Mouse (Mus musculus): ENCODE measurements at regions not wholly inside any gene's neighbourhood (a gene's known extent, or its start where the extent isn't known, plus 50 kb on each side); places are given as distances from the start of the nearest gene placed in this dataset.
"Not testable (repeated sequence)": the region's sequence is repeated elsewhere in the genome, so short reads cannot be mapped to it uniquely, and the experiment has no call there.

DNA sequence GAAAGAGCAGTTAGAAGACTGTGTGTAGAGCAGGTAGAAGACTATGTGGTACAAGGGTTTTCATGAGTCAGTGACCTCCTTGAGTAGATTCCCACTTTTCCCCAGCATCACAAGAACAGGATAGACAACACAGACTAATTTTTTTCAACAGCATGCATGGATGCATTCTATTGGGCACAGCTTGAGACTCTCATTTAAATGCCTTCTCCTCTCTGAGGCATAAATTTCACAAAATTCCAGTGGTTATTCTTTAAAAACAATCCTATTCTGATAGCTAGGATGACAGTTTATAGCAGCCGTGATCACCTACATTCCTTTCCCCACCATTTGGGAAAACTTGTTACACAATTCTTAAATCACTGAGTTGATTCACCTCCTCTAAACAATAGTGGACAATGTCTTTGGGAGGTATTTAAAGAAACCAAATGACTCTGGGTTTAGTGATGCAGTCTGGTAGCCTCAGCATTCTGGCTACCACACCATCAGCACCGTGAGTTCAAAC lies 418.7 kb downstream of the Hs3st1 start:
- no peak for DNase-seq (ENCODE audit: low read depth, low spot score)

DNA sequence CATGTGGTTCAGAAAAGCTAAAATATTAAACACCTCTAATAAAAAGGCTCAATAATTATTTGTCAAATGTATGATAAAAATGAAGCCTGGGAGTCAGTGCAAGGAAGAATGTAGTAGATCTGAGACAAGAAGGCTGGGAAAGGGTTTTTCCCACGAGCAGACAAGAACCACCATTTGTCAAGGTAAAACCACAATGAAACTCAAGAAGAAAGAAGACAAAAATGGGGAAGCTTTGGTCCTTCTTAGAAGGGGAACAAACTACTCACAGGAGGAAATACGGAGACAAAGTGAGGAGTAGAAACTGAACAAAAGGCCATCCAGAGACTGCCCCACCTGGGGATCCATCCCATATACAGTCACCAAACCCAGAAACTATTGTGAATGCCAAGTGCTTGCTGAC lies 420.0 kb downstream of the Hs3st1 start:
- DNase-seq (ENCODE audit: low read depth, low spot score): no peak

DNA sequence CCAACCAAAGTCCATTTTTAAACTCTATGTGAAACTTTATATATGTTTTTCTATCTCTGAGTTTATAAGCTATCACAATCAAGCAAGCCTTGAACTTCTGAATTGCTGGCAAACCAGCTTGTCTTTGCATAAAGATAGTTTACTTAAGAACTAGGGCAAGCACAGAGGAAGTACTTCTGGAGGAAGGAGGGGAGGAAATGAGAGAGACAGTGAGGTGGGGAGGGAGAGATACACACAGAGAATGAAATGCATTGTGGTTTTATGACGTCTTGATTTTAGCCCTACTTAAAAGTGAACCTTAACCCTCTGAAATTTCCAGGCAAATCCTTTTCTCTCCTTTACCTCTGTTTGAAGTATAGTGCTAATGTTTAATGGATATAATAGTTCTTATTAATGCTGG lies 421.0 kb downstream of the Hs3st1 start:
- DNase-seq (ENCODE audit: low read depth, low spot score): no peak

DNA sequence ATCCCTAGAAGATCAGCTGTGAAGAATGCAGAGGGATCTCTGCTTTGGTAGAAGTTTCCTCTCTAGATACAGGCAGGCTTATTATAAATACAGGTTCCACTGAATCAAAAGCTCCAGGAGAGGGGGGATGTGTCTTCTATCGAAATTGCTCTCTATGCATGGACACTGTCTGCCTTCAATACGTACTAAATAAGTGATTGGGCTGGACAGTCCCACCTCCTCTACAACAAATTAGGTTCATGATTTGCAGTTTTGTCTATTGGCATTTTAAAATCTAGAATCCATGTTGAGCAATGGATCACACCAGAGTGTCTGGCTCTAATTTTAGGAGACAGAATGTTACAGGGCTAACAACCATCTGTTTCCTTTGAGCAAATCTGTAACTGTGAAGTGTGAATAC lies 429.9 kb downstream of the Hs3st1 start:
- peak; percentile 93 for DNase-seq (ENCODE audit: low read depth, low spot score)

DNA sequence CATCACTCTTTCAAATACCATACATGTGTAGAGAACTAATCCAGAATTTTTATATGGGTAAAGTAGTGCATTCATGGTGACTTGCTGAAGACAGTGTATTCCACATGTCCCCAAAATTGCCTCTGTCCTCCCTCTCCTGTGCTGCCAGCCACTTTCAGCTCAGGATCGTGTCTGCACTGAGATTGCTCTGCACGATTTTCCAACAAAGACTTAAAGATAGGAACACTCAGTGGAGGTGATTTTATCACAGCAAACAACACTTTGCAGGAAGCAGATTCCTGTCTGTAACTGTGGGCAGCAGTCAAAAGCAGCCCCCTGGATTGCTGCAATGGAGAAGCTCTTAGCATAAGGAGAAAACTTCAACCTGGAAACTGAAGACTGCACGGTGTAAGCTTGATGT lies 438.8 kb downstream of the Hs3st1 start:
- DNase-seq (ENCODE audit: low read depth, low spot score): peak; percentile 68

DNA sequence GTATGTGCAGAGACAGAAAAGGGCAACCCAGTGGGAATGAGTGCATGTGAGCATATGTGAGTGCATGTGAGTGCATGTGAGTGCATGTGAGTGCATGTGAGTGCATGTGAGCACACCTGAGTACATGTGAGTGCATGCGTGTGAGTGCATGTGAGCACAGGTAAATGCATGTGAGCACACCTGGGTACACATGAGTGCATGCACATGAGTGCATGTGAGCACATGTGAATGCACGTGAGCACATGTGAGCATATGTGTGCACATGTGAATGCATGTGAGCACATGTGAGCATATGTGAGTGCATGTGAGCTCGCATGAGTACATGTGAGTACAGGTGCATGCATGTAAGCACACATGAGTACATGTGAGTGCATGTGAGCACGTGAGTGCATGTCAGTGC lies 434.6 kb upstream of the Clnk start:
- no peak for DNase-seq (ENCODE audit: low read depth, low spot score)

DNA sequence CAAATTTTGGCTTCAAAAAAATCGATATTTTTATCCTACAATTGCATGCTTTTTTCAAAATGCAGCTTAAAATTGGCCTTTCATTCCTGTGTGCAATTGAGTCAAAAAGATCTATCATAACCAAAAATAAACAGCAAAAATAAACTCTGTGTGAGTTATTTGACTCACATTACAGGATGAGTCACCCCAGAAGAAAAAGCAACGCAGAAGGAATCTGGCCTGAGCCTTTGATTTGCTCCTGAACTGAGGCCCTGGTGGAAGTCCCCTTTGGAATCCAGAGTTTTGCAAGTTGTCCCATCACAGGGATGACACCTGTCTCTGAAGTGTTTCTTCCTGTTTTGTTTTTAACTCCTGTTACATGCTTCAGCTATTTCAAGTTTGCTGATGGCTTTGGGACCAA lies 429.2 kb upstream of the Clnk start:
- peak; percentile 63 for DNase-seq (ENCODE audit: low read depth, low spot score)

DNA sequence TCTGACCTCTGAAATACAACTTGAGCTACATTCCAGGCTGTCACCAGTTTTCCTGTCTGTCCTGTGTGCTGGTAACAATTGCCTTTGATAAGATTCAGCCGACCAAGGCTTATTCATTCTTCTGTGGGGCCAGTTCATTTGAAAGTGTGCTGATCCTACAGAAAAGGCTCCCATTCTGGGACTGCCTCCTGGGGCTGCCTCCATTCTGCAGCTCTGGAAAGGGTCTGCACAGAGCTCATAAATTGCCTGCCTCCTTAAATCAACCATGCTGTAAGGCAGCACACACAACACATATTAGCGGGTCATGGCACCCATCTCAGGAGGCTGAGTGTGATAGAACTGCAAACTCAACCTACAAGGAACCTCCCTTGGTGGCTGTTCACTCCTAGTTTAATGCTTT lies 416.2 kb upstream of the Clnk start:
- DNase-seq (ENCODE audit: low read depth, low spot score): no peak

DNA sequence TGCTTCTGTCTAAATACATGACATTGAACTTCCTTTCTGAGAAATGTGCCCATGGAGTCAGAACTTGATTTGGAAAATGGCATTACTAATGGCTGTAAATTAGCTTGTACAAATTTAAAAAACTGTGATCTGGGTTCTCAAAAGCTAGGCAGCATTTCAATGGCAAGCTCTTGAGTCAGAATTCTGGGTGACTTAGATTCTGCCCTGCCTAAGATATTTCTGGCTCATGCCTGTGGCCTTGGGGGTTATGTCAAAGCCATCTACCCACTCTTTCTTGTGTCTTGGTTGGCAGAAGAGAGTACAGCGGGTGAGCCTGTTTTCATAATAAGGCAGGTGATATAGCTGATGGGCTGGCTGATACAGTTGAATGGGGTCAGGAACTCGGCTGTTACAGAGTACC lies 404.4 kb upstream of the Clnk start:
- no peak for DNase-seq (ENCODE audit: low read depth, low spot score)

DNA sequence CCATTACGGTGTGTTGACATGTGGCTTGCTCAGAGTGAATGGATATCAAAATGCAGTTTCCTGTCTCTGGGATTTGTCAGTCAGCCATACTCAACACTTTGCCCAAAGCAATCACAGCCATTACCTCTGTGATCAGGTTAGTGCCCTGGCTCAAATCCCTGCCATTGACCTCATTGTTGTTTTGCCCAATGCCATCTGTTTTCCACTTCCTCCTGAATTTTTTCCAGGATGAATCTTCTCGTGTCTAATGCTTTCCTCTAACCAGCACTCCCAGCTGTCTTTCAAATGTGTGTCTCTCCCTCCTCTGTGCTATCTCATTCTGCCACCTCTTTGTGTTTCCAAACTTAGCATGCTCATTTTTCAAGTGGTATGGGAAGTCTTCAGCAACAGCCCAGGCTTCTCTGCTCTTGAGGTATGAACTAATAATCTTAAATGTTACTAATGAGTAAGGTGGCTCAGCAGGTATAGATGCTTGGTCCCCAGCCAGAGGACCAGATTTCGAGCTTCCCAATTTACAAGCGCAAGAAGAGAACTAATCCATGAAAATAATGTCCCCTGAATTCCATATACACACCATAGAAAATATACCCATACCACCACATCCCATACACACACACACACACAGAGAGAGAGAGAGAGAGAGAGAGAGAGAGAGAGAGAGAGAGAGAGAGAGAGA lies 397.2 kb upstream of the Clnk start:
- peak; percentile 97 for DNase-seq (ENCODE audit: low read depth, low spot score)

DNA sequence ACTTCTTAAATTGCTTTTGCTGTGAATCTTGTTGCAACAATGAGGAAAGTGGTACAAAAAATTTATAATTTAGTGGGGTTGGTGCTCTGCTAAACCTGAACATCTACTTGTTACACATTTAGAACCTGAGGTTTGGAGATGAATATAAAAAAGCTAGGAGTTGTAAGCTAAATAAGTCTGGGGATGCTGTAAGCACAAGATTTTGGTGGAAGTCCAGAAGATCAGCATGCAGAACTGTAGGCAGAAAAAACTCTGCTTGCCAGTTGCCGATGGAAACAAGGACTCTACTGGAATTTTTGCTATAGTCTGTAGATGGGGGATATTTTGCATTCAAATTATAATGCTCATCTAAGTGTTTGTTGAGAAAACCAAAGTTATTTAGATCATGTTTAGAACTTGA lies 390.5 kb upstream of the Clnk start:
- peak; percentile 70 for DNase-seq (ENCODE audit: low read depth, low spot score)

DNA sequence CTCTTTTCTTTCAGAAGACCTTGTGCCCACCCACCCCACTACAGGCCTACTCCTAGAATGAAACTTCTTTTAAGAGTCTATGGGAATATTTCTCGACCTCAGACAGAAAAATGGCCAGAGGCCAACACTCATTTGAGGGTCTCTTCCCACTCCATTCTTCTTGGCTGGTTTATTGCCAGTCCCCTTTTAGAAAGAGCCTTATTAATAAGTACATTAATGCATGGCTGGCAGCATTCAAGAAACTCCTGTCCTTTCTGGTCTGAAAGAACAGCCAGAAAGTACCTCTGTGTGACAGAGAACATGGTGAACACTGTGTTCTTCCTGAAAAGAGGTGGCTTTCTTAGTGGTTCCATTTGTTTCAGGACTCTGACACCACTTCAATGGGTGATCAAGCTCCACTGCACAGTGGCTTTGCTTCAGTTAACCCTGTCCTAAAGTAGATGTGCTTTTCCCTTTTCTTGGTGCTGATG lies 384.1 kb upstream of the Clnk start:
- no peak for DNase-seq (ENCODE audit: low read depth, low spot score)

DNA sequence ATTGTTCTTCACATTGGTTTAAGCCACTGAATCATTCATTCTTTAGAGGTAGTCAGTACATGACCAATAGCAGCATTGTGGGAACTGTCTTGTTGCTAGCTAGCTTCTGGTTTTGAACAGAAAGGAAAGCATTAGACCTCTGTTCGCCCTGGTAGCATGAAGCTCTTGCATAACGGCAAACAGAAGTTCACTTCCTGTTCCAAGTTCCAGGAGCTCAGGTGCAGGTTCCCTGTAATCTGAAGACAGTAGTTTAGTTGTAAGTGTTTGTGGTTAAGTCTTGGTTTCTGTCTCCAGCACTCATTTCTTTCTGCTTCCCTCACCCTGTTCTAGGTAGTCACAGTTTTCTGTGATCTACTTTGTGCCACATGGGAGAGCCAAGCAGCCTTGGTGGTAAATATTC lies 381.1 kb upstream of the Clnk start:
- DNase-seq (ENCODE audit: low read depth, low spot score): no peak

DNA sequence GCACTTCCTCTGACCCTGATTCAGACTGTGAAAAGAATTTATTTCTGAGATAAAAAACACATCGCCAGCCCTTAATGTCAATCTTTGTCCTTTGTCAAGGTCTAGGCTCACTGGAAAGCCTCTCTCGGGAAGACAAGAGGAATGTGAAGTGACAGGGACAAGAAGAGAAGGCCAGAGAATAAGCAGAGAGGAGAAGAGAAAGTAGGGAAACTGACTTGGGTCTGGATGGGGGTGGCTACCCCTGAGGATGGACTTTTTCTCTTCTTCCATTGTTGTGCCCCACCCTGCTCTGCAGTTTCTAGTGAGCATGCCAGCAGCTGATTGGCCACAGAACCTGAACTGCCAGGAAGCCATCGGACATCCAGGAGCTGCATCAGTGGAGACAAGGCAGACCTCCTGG lies 375.6 kb upstream of the Clnk start:
- no peak for DNase-seq (ENCODE audit: low read depth, low spot score)

DNA sequence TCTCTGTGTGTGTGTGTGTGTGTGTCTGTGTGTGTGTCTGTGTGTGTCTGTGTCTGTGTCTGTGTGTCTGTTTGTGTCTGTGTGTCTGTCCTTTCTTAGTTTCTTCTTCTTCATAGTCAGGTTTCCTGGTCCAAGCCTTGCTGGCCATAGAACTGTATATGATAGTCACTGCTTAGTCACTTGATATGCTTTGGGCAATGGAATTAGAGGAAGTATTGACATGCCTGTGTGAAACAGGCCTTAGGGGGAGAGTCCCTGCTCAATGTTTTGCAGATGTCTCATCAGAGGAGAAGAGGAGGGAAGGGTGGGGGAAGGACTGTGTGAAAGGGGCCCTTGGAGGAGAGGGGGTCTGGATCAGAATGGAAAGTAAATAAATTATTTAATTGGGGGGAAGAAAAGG lies 374.4 kb upstream of the Clnk start:
- no peak for DNase-seq (ENCODE audit: low read depth, low spot score)

DNA sequence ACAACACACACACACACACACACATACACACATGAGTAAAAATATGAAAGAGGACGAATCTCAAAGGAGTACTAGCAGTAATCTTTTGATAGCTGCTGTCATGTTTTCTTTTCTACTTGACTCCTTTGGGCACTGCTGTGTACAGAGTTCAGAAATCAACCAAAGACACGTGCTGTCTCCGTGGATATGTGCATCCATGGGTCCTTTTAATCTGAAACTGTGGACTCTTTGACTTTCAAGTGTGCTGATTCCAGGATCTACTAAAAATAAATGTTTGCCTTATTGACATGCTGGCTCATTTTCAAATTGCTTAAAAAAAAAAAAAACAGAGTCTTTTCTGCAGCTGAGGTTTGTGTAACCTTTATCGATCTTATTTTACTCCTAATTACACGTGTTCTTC lies 343.1 kb upstream of the Clnk start:
- no peak for DNase-seq (ENCODE audit: low read depth, low spot score)

DNA sequence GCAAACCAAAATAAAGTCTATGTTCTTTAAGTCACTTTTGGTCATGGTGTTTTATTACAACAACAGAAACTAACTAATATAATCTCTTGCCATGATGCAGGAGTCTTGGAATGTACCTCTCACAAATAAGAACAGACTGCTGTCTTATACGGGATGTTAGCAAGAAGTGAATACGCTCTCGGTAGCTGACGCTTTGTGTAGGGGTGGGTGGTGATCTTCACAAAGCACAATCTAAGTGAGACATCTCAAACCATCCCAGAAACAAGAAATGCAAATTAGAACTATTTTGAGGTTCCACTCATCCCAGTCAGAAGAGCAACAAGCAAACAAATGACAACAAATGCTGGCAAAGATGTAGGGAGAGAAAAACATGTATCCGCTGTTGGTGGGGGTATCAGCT lies 339.7 kb upstream of the Clnk start:
- DNase-seq (ENCODE audit: low read depth, low spot score): peak; percentile 55

DNA sequence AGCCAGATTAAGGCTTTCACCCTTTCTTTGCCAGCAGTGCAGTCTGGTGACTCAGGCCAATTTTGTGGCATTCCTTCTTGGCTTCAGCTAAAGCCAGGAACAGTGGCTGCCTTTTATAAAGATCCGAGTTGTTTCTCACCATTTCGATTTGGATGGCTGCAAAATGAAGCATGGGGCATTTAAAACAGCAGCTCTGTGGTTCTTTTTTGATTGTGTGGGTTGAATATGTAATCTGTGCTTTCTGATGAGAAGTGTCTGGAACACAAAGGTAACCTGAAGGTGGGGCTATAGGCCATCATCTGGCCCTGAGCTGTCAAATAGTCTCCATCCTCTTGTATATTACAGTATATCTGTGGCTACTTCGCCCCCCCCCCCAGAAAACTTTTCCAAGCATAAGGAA lies 338.4 kb upstream of the Clnk start:
- peak; percentile 55 for DNase-seq (ENCODE audit: low read depth, low spot score)

DNA sequence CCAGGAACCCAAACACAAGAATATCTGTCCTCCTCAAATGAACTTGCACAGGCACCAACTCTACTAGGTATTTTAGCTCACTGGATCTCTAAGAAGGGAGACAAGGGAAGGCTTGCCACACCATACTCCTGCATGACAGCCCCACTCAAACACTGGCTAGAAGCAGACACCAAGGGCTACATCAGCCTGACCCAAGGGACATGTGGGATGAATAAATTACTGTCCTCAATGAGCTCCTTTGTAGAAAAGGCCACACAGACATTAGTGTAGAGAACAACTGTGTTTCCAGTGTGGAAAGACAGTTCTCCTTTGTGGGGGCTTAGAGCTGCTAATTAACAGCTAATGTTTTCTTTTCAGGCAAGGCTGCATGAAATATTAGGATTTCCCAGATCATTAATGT lies 335.9 kb upstream of the Clnk start:
- peak; percentile 84 for DNase-seq (ENCODE audit: low read depth, low spot score)

DNA sequence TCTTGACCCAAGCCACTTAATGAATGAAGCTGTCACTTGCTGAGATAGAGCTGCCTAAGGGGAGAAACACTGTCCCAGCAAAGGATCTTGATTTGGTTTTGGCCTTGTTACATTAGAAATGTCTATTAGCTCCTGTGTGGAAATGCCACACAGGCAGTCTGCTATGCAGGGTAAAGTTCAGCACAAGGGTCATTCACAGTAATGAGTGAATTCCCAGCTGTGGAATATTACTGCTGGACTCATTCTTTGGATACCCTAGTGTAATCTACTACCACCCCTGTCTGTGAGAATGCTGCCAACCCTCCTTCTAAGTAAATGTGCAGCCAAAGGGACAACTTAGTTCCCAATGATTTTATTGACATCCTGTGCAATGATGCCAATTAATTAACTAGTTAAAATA lies 322.2 kb upstream of the Clnk start:
- DNase-seq (ENCODE audit: low read depth, low spot score): no peak

DNA sequence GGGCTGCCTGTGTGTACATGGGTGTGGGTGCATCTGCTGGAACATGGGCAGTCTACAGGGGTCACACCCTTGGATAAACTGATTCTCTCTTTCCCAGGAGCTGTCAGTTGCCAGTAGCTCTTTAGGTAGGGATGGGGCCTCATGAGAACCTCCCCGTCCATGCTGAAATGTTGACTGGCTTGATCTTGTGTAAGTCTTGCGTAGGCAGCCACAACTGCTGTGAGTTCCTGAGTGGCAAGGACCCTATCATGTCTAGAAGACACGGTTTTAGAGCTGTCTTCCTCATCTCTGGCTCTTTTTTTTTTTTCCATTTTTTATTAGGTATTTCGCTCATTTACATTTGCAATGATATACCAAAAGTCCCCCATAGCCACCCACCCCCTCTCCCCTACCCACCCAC lies 314.5 kb upstream of the Clnk start:
- DNase-seq (ENCODE audit: low read depth, low spot score): not testable (repeated sequence)

DNA sequence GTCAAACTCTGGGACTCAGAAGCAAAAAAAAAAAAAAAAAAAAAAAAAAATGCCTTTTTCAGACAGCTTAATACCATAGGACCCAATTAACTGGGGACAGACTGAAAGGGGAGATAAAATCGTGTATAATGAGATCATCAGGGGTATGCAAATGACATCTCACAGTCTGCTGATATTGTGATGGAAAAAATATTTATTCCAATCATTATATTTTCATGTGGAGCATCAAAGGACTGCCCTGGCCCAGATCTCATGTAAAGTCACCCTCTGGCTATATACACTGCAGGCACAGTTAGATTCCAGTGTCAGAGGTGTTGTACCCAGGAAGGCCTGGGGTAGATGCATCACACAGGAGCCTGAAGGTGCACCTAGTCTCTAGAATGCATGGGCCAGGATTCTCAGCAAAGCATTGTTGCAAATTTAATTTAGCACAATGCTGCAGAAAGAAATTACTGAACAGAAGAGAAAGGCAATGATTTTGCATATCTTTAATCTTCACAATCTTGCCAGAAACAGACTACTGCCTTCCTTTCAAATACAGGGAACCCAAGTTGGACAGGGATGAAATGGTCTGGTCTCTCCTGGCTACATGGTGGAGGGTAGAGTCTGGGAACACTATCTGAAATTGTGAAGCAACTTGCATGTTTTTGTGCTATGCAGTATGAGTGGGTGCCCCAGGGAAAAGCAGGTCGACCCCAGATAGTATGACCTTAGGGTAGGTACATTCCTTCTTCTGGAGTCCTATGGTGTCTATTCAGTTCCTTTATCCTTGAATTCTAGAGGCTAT lies 305.2 kb upstream of the Clnk start:
- no peak for DNase-seq (ENCODE audit: low read depth, low spot score)

DNA sequence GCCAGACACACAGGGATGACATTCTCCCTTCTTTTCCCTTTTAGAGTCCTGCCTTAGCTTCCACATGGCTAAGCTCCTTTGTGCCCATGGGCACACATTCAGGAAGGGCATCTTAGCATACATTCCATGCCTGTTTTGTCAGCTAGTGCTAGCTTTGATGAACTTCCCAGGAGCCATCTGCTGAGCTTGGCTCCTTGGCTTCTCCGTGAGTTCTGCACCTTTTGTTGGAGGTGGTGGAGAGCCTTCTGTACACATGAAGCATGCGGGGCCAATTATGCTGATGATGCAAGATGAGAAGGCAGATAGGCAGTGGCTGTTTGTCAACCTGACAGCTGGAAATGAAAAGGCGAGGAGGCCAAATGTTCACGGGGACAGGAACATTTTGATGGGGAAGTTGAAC lies 304.4 kb upstream of the Clnk start:
- peak; percentile 86 for DNase-seq (ENCODE audit: low read depth, low spot score)

Measured in brain, adult 2 months (tissue).